Mouse (Mus musculus): ENCODE measurements around the gene Cryba4. TPM values are rescaled to one million over a fixed set of nuclear protein-coding genes. Genes with fewer than 3 reads are reported as not detected.

The Cryba4 gene
- 9.9 TPM for polyA plus RNA-seq (2014; fragmentation: Illumina TruSeq; extraction: RNeasy Lipid Tissue Mini Kit (QIAGEN cat#74804); ENCODE audit: low read depth, low replicate concordance)

GRCm38 (mm10) chr5:112252400-112252799 is at the start of gene Cryba4:
Gene Cryba4, minus strand, starts transcription at chr5:112252518.

GRCm38 (mm10) chr5:112276267-112276873 is 24.1 kb upstream of the Cryba4 start, which contains the start of gene Tpst2:
Gene Tpst2, plus strand, starts transcription at chr5:112276691.

GRCm38 (mm10) chr5:112255426-112255825 is 3.1 kb upstream of the Cryba4 start, which contains the start of gene Crybb1:
Gene Crybb1, plus strand, starts transcription at chr5:112255815.

Other genes starting within 250 kb of the Cryba4 start
- 2.6 TPM for gene Crybb1, start 3.3 kb upstream of the Cryba4 start, polyA plus RNA-seq (2014; fragmentation: Illumina TruSeq; extraction: RNeasy Lipid Tissue Mini Kit (QIAGEN cat#74804); ENCODE audit: low read depth, low replicate concordance)
- 38.5 TPM for gene Tpst2, start 24.2 kb upstream of the Cryba4 start, polyA plus RNA-seq (2014; fragmentation: Illumina TruSeq; extraction: RNeasy Lipid Tissue Mini Kit (QIAGEN cat#74804); ENCODE audit: low read depth, low replicate concordance)
- gene Tfip11, start 73.8 kb upstream of the Cryba4 start, polyA plus RNA-seq (2014; fragmentation: Illumina TruSeq; extraction: RNeasy Lipid Tissue Mini Kit (QIAGEN cat#74804); ENCODE audit: low read depth, low replicate concordance), result 15.3 TPM
- gene Srrd, start 90.5 kb upstream of the Cryba4 start, polyA plus RNA-seq (2014; fragmentation: Illumina TruSeq; extraction: RNeasy Lipid Tissue Mini Kit (QIAGEN cat#74804); ENCODE audit: low read depth, low replicate concordance), result 13.4 TPM
- 10.5 TPM for gene Hps4, start 90.6 kb upstream of the Cryba4 start, polyA plus RNA-seq (2014; fragmentation: Illumina TruSeq; extraction: RNeasy Lipid Tissue Mini Kit (QIAGEN cat#74804); ENCODE audit: low read depth, low replicate concordance)
- gene Gm6583, start 103.5 kb upstream of the Cryba4 start, polyA plus RNA-seq (2014; fragmentation: Illumina TruSeq; extraction: RNeasy Lipid Tissue Mini Kit (QIAGEN cat#74804); ENCODE audit: low read depth, low replicate concordance), result not detected
- 0.52 TPM for gene Asphd2, start 142.3 kb upstream of the Cryba4 start, polyA plus RNA-seq (2014; fragmentation: Illumina TruSeq; extraction: RNeasy Lipid Tissue Mini Kit (QIAGEN cat#74804); ENCODE audit: low read depth, low replicate concordance)
- not detected for gene Gm6588, start 196.9 kb upstream of the Cryba4 start, polyA plus RNA-seq (2014; fragmentation: Illumina TruSeq; extraction: RNeasy Lipid Tissue Mini Kit (QIAGEN cat#74804); ENCODE audit: low read depth, low replicate concordance)

Data from heart, adult 10 weeks (tissue).